Mouse (Mus musculus) MEL (cell line): ENCODE measurements around the gene Nt5c1a. TPM values are rescaled to one million over a fixed set of nuclear protein-coding genes. Genes with fewer than 3 reads are reported as not detected.

ENCODE experiments used
- DNase-seq: peaks from one replicate; pipeline ENCODE4 v3.0.0; 2011; ENCODE audit warnings: low read depth, low spot score
- H3K27ac ChIP-seq: 2 replicates; pipeline ENCODE4 v1.5.1; 2012; ENCODE audit warnings: low read depth, mild to moderate bottlenecking, control low read depth, low read length, moderate library complexity; ENCODE audit not compliant: control insufficient read depth
- H3K27me3 ChIP-seq, 2 experiments: fragments of 150-350 bp in 1 of 2; sonication (generic) in 1 of 2; 2 replicates each; pipeline ENCODE4 v1.6.1; 2012; ENCODE audit warnings: low read length in 2 of 2, mild to moderate bottlenecking in 2 of 2, improper control_type of control experiment in 1 of 2, moderate library complexity in 1 of 2; ENCODE audit not compliant: insufficient read depth in 2 of 2, control insufficient read depth in 1 of 2
- H3K36me3 ChIP-seq, 2 experiments: 2 replicates each; pipeline ENCODE4 v1.6.1; 2012 to 2014; ENCODE audit warnings: low read length in 2 of 2, improper control_type of control experiment in 1 of 2, inconsistent platforms in 1 of 2, mild to moderate bottlenecking in 1 of 2; ENCODE audit not compliant: insufficient read depth in 2 of 2, control insufficient read depth in 1 of 2
- H3K4me1 ChIP-seq, 2 experiments: fragments of 150-350 bp in 1 of 2; sonication (generic) in 1 of 2; 2 replicates each; pipeline ENCODE4 v1.6.1; 2012; ENCODE audit warnings: low read length in 2 of 2, improper control_type of control experiment in 1 of 2, mild to moderate bottlenecking in 1 of 2; ENCODE audit not compliant: insufficient read depth in 2 of 2, control insufficient read depth in 1 of 2
- H3K4me3 ChIP-seq, 2 experiments: fragments of 150-350 bp in 1 of 2; sonication (generic) in 1 of 2; 2 replicates each; pipeline ENCODE4 v1.5.1; 2012; ENCODE audit warnings: low read depth in 2 of 2, low read length in 2 of 2, mild to moderate bottlenecking in 2 of 2, moderate library complexity in 2 of 2, control low read depth in 1 of 2, improper control_type of control experiment in 1 of 2; ENCODE audit not compliant: control insufficient read depth in 1 of 2, insufficient read depth in 1 of 2
- H3K79me2 ChIP-seq: 2 replicates; pipeline ENCODE4 v1.6.1; 2012; ENCODE audit warnings: mild to moderate bottlenecking, low read length, moderate library complexity; ENCODE audit not compliant: control insufficient read depth, poor library complexity, insufficient read depth
- H3K9ac ChIP-seq: 2 replicates; pipeline ENCODE4 v1.6.1; 2012; ENCODE audit warnings: low read depth, mild to moderate bottlenecking, control low read depth, low read length, moderate library complexity; ENCODE audit not compliant: control insufficient read depth, poor library complexity, severe bottlenecking
- H3K9me3 ChIP-seq: fragments of 150-350 bp; sonication (generic); replicated peaks from 2 replicates; pipeline ENCODE4 v1.6.1; 2012; ENCODE audit warnings: mild to moderate bottlenecking, low read length, improper control_type of control experiment, moderate library complexity; ENCODE audit not compliant: insufficient read depth
- BHLHE40 ChIP-seq: IDR thresholded peaks from 2 replicates; pipeline ENCODE4 v1.6.1; 2012; ENCODE audit warnings: low read depth, mild to moderate bottlenecking, inconsistent platforms, low read length, improper control_type of control experiment, borderline replicate concordance
- CHD1 ChIP-seq: IDR thresholded peaks from 2 replicates; pipeline ENCODE4 v1.6.1; 2012; ENCODE audit warnings: low read depth, mild to moderate bottlenecking, inconsistent platforms, low read length, improper control_type of control experiment
- CTCF ChIP-seq, 3 experiments: IDR thresholded peaks in 2 of 3; conservative IDR thresholded peaks in 1 of 3; 2 replicates each; pipeline ENCODE4 v1.5.1; 2011 to 2012; ENCODE audit warnings: low read length in 3 of 3, low read depth in 2 of 3, mild to moderate bottlenecking in 2 of 3, improper control_type of control experiment in 1 of 3, inconsistent platforms in 1 of 3, mixed read lengths in 1 of 3, moderate library complexity in 1 of 3; ENCODE audit not compliant: control insufficient read depth in 1 of 3, insufficient read depth in 1 of 3, poor library complexity in 1 of 3, severe bottlenecking in 1 of 3
- E2F4 ChIP-seq: IDR thresholded peaks from 2 replicates; pipeline ENCODE4 v1.6.1; 2011; ENCODE audit warnings: low read depth, low read length, improper control_type of control experiment, borderline replicate concordance
- ELF1 ChIP-seq: IDR thresholded peaks from 2 replicates; pipeline ENCODE4 v1.6.1; 2014; ENCODE audit warnings: low read depth, mild to moderate bottlenecking, inconsistent platforms, low read length, improper control_type of control experiment, moderate library complexity
- EP300 ChIP-seq, 2 experiments: IDR thresholded peaks; 2 replicates each; pipeline ENCODE4 v1.6.1; 2011; ENCODE audit warnings: improper control_type of control experiment in 2 of 2, low read length in 2 of 2, low read depth in 1 of 2, mild to moderate bottlenecking in 1 of 2
- ETS1 ChIP-seq: IDR thresholded peaks from 2 replicates; pipeline ENCODE4 v1.6.1; 2012; ENCODE audit warnings: low read depth, mild to moderate bottlenecking, inconsistent platforms, low read length, improper control_type of control experiment, moderate library complexity
- GABPA ChIP-seq: IDR thresholded peaks from 2 replicates; pipeline ENCODE4 v1.6.1; 2012; ENCODE audit warnings: low read depth, mild to moderate bottlenecking, inconsistent platforms, low read length, improper control_type of control experiment, moderate library complexity
- GATA1 ChIP-seq: IDR thresholded peaks from 2 replicates; pipeline ENCODE4 v1.6.1; 2011; ENCODE audit warnings: low read depth, low read length, improper control_type of control experiment
- HCFC1 ChIP-seq: IDR thresholded peaks from 2 replicates; pipeline ENCODE4 v1.6.1; 2012; ENCODE audit warnings: low read depth, mild to moderate bottlenecking, inconsistent platforms, low read length, improper control_type of control experiment, moderate library complexity
- JUND ChIP-seq: IDR thresholded peaks from 2 replicates; pipeline ENCODE4 v1.6.1; 2011; ENCODE audit warnings: low read depth, mild to moderate bottlenecking, improper control_type of control experiment, low read length
- MAZ ChIP-seq: IDR thresholded peaks from 2 replicates; pipeline ENCODE4 v1.6.1; 2012; ENCODE audit warnings: low read depth, mild to moderate bottlenecking, inconsistent platforms, low read length, improper control_type of control experiment
- MEF2A ChIP-seq: IDR thresholded peaks from 2 replicates; pipeline ENCODE4 v1.6.1; 2014; ENCODE audit warnings: low read depth, mild to moderate bottlenecking, inconsistent platforms, low read length, improper control_type of control experiment; ENCODE audit not compliant: poor library complexity, insufficient replicate concordance, severe bottlenecking; ENCODE audit errors: extremely low read depth
- MXI1 ChIP-seq: IDR thresholded peaks from 2 replicates; pipeline ENCODE4 v1.6.1; 2011; ENCODE audit warnings: mild to moderate bottlenecking, low read depth, low read length, improper control_type of control experiment
- MYB ChIP-seq: IDR thresholded peaks from 2 replicates; pipeline ENCODE4 v1.6.1; 2011; ENCODE audit warnings: mild to moderate bottlenecking, low read depth, low read length, improper control_type of control experiment
- MYC ChIP-seq: IDR thresholded peaks from 2 replicates; pipeline ENCODE4 v1.6.1; 2011; ENCODE audit warnings: low read depth, mild to moderate bottlenecking, low read length, improper control_type of control experiment, moderate library complexity
- NRF1 ChIP-seq: IDR thresholded peaks from 2 replicates; pipeline ENCODE4 v1.6.1; 2014; ENCODE audit warnings: low read depth, mild to moderate bottlenecking, inconsistent platforms, low read length, improper control_type of control experiment, moderate library complexity; ENCODE audit not compliant: poor library complexity, insufficient read depth, severe bottlenecking
- POLR2A ChIP-seq, 2 experiments: IDR thresholded peaks; 2 replicates each; pipeline ENCODE4 v1.6.1; 2011 to 2012; ENCODE audit warnings: low read length in 2 of 2, mild to moderate bottlenecking in 2 of 2, control low read depth in 1 of 2, improper control_type of control experiment in 1 of 2, low read depth in 1 of 2, moderate library complexity in 1 of 2; ENCODE audit not compliant: control insufficient read depth in 1 of 2, insufficient read depth in 1 of 2, poor library complexity in 1 of 2
- POLR2AphosphoS2 ChIP-seq: IDR thresholded peaks from 2 replicates; pipeline ENCODE4 v1.6.1; 2011; ENCODE audit warnings: low read length, improper control_type of control experiment
- POLR2AphosphoS5 ChIP-seq: IDR thresholded peaks from 2 replicates; pipeline ENCODE4 v1.6.1; 2012; ENCODE audit warnings: low read depth, borderline replicate concordance, mild to moderate bottlenecking, inconsistent platforms, low read length, moderate library complexity, mixed read lengths
- RAD21 ChIP-seq: IDR thresholded peaks from 2 replicates; pipeline ENCODE4 v1.6.1; 2011; ENCODE audit warnings: mild to moderate bottlenecking, low read depth, low read length, improper control_type of control experiment
- RCOR1 ChIP-seq: IDR thresholded peaks from 2 replicates; pipeline ENCODE4 v1.6.1; 2012; ENCODE audit warnings: low read depth, mild to moderate bottlenecking, inconsistent platforms, low read length, improper control_type of control experiment
- SMC3 ChIP-seq: IDR thresholded peaks from 2 replicates; pipeline ENCODE4 v1.6.1; 2011; ENCODE audit warnings: low read depth, low read length, improper control_type of control experiment
- TAL1 ChIP-seq: IDR thresholded peaks from 2 replicates; pipeline ENCODE4 v1.6.1; 2012; ENCODE audit warnings: mild to moderate bottlenecking, inconsistent platforms, low read length, moderate library complexity, mixed read lengths
- USF1 ChIP-seq: IDR thresholded peaks from 2 replicates; pipeline ENCODE4 v1.6.1; 2014; ENCODE audit warnings: low read depth, mild to moderate bottlenecking, inconsistent platforms, low read length, improper control_type of control experiment, moderate library complexity
- USF2 ChIP-seq, 2 experiments: IDR thresholded peaks; 2 replicates each; pipeline ENCODE4 v1.6.1; 2011 to 2012; ENCODE audit warnings: improper control_type of control experiment in 2 of 2, low read length in 2 of 2, borderline replicate concordance in 1 of 2, inconsistent platforms in 1 of 2, low read depth in 1 of 2, mild to moderate bottlenecking in 1 of 2; ENCODE audit not compliant: insufficient read depth in 1 of 2
- ZC3H11A ChIP-seq: IDR thresholded peaks from 2 replicates; pipeline ENCODE4 v1.6.1; 2012; ENCODE audit warnings: low read depth, mild to moderate bottlenecking, inconsistent platforms, low read length, improper control_type of control experiment
- ZKSCAN1 ChIP-seq: IDR thresholded peaks from 2 replicates; pipeline ENCODE4 v1.6.1; 2012; ENCODE audit warnings: low read depth, mild to moderate bottlenecking, inconsistent platforms, low read length, improper control_type of control experiment, moderate library complexity
- polyA plus RNA-seq, 2 experiments: library from polyadenylated mRNA; stranded (reverse) in 1 of 2; unstranded in 1 of 2; fragments of >175 nt in 1 of 2; fragments of >200 nt in 1 of 2; gene quantifications; 2 replicates each; pipeline versions ENCODE4 v1.2.1 to v1.2.4; 2012; ENCODE audit warnings: low replicate concordance in 2 of 2, low read depth in 1 of 2; ENCODE audit not compliant: insufficient read length in 2 of 2, insufficient read depth in 1 of 2, missing spikeins in 1 of 2
- total RNA-seq: library from RNA; depleted of rRNA; stranded (reverse); fragments of 300-350 nt; gene quantifications from 2 replicates; pipeline ENCODE4 v1.2.3, GENCODE M21; 2012

Gene Nt5c1a
- total and polyA plus RNA-seq, 3 experiments, result not detected

DNA sequence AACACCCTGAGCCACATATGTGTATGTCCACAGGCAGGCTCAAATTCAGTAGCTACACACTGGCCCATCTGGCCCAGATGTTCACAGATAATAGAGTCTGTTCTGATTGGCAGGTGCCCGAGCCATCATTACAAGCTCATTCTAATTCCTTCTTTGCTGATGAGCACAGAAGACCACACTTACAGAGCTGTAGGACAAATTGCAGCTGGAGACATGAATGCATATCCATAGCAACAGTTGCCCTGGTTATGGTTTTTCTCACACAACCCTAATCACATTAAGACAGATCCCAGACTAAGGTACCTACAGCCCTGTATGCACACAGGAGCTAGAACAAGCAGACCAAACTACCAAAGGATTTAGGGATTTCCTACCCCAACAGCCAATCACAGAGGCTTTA, 14.1 kb downstream of the Nt5c1a start:
- TF ChIP-seq MYB, result no peak
- no peak for TF ChIP-seq MXI1
- TF ChIP-seq ZKSCAN1, result no peak
- no peak for TF ChIP-seq RAD21
- no peak for TF ChIP-seq USF2 (IDR thresholded peaks at IDR 0.05; ENCODE audit: borderline replicate concordance in 1 of 2, insufficient read depth in 1 of 2, low read depth in 1 of 2, low read length in 2 of 2)
- no peak for TF ChIP-seq CHD1
- TF ChIP-seq JUND, result no peak
- TF ChIP-seq GABPA, result no peak
- no peak for TF ChIP-seq USF1
- no peak for TF ChIP-seq HCFC1
- no peak for TF ChIP-seq MYC
- TF ChIP-seq POLR2AphosphoS2, result no peak
- TF ChIP-seq POLR2AphosphoS5, result no peak
- TF ChIP-seq CTCF (IDR thresholded peaks at IDR 0.05 in 2 of 3, conservative IDR thresholded peaks at IDR 0.05 in 1 of 3; ENCODE audit: control insufficient read depth in 1 of 3, insufficient read depth in 1 of 3, low read depth in 2 of 3, low read length in 3 of 3, poor library complexity in 1 of 3, severe bottlenecking in 1 of 3), result no peak
- no peak for TF ChIP-seq ETS1
- no peak for TF ChIP-seq ELF1
- no peak for TF ChIP-seq BHLHE40
- Histone ChIP-seq H3K79me2 (no peaks in the 10 kb centered on the region), H3K9me3 (no peaks in the 10 kb centered on the region), H3K36me3 (no peaks in the 10 kb centered on the region), H3K9ac (no peak overlapping the region), H3K4me3 (no peak overlapping the region), H3K27ac (no peak overlapping the region), H3K4me1 (no peaks in the 10 kb centered on the region), H3K27me3 (peaks cover 3 to 13% of the 10 kb centered on the region in 2 experiments)
- no peak for DNase-seq

DNA sequence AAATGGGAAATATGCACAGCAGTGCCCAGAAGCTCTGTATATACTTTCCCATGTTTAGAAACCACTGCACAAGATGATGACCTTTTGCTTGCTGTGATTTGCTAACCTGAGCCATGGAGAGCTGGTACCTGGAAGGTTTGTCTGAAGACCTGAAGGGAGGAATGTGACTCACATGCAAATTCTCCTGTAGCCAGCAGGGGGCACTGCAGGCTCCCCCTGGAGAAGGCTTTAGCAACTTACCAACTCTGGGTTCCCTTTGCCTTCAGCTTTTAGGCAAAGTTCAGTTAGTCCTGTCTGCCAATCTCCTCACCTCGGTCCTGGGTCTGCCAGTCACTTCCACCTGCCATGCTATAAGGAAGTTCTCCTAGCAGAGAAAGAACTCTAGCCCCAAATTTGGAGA, 15.5 kb downstream of the Nt5c1a start:
- Histone ChIP-seq H3K4me1 (no peaks in the 10 kb centered on the region), H3K9me3 (no peaks in the 10 kb centered on the region), H3K79me2 (no peaks in the 10 kb centered on the region), H3K27me3 (peaks cover 0 to 9% of the 10 kb centered on the region in 2 experiments; a peak in 3 of 4 replicates), H3K9ac (no peak overlapping the region), H3K36me3 (no peaks in the 10 kb centered on the region), H3K4me3 (no peak overlapping the region), H3K27ac (no peak overlapping the region)
- DNase-seq, result peak; percentile 61
- TF ChIP-seq BHLHE40, result no peak
- no peak for TF ChIP-seq MAZ
- TF ChIP-seq MYC, result no peak
- TF ChIP-seq EP300 (IDR thresholded peaks at IDR 0.05; ENCODE audit: low read depth in 1 of 2, low read length in 2 of 2), result no peak
- no peak for TF ChIP-seq NRF1
- TF ChIP-seq POLR2A (IDR thresholded peaks at IDR 0.05; ENCODE audit: control insufficient read depth in 1 of 2, insufficient read depth in 1 of 2, low read depth in 1 of 2, low read length in 2 of 2, poor library complexity in 1 of 2), result no peak
- TF ChIP-seq ZKSCAN1, result no peak
- no peak for TF ChIP-seq TAL1
- peak; percentile 52 for TF ChIP-seq RAD21
- no peak for TF ChIP-seq E2F4
- TF ChIP-seq SMC3, result peak; percentile 70
- no peak for TF ChIP-seq GABPA
- TF ChIP-seq POLR2AphosphoS2, result no peak
- TF ChIP-seq USF2 (IDR thresholded peaks at IDR 0.05; ENCODE audit: borderline replicate concordance in 1 of 2, insufficient read depth in 1 of 2, low read depth in 1 of 2, low read length in 2 of 2), result no peak
- TF ChIP-seq GATA1, result no peak
- no peak for TF ChIP-seq MEF2A
- no peak for TF ChIP-seq RCOR1
- peak; percentile 80 to 94 (median 94) for TF ChIP-seq CTCF (IDR thresholded peaks at IDR 0.05 in 2 of 3, conservative IDR thresholded peaks at IDR 0.05 in 1 of 3; ENCODE audit: control insufficient read depth in 1 of 3, insufficient read depth in 1 of 3, low read depth in 2 of 3, low read length in 3 of 3, poor library complexity in 1 of 3, severe bottlenecking in 1 of 3)
- TF ChIP-seq CHD1, result no peak
- no peak for TF ChIP-seq USF1
- no peak for TF ChIP-seq ZC3H11A
